9 mouse cellular contexts compared by ENCODE assay signal in genomic region chr7:100658093-100658578, GRCm38 (mm10). TPM values are rescaled to one million over a fixed set of nuclear protein-coding genes. Genes with fewer than 3 reads are reported as not detected.
DNase-seq lines count a peak whose midpoint lies in the region; ATAC-seq and TF ChIP-seq lines count a peak whose summit lies in the region.
"Had no signal": no experiment of that assay in that cellular context is flagged by ENCODE, and none has a peak within 500 bp of the region (broad histone marks: within the 10 kb centered on the region; RNA-seq: fewer than 3 reads in every experiment).

No protein-coding gene starts in this region.

- TF ChIP-seq CTCF in lung, embryonic 14.5 days (IDR thresholded peaks at IDR 0.05; ENCODE audit: low read depth) = no peak

- ATAC-seq in forebrain, embryonic 15.5 days (replicated peaks) = 0 out of 2 replicates have a peak, but pooled peaks have one; percentile 24
- ATAC-seq in lung, embryonic 14.5 days (ENCODE audit: insufficient read depth) = peak; percentile 64; the same call in 1 of the 2 replicates
- ATAC-seq in stomach, embryonic 14.5 days (ENCODE audit: insufficient number of reproducible peaks, insufficient read depth, low FRiP score, low read depth) = peak; percentile 81
- no peak for ATAC-seq in cerebellum, adult (ENCODE audit: insufficient number of reproducible peaks, low FRiP score, low TSS enrichment)

- H3K27me3 ChIP-seq in forebrain, embryonic 15.5 days = no peaks in the 10 kb centered on the region
- no peaks in the 10 kb centered on the region for H3K27me3 ChIP-seq in lung, embryonic 14.5 days (ENCODE audit: insufficient read depth, low read length)
- H3K27me3 ChIP-seq in stomach, embryonic 14.5 days (ENCODE audit: control insufficient read depth, insufficient read depth, low read length) = no peaks in the 10 kb centered on the region

- no peak overlapping the region for H3K4me3 ChIP-seq in forebrain, embryonic 15.5 days
- peak overlapping the region; percentile 15 for H3K4me3 ChIP-seq in lung, embryonic 14.5 days (ENCODE audit: low read depth, low read length)
- H3K4me3 ChIP-seq in stomach, embryonic 14.5 days (ENCODE audit: low read depth, low read length) = peak overlapping the region; percentile 7; the same call in 1 of the 2 replicates
- H3K4me3 ChIP-seq: erythroblast, embryonic 14.5 days had no signal

- WGBS in forebrain, embryonic 15.5 days = 35% methylated on average over 18 of the region's 18 CpGs
- WGBS in lung, embryonic 14.5 days = 21% methylated on average over 18 of the region's 18 CpGs
- WGBS in stomach, embryonic 14.5 days = 27% methylated on average over 18 of the region's 18 CpGs

- no peak overlapping the region for H3K27ac ChIP-seq in forebrain, embryonic 15.5 days (replicated peaks)
- 0 out of 2 replicates have a peak overlapping the region, but pooled peaks have one; percentile 24 for H3K27ac ChIP-seq in lung, embryonic 14.5 days (ENCODE audit: low read depth)
- H3K27ac ChIP-seq in stomach, embryonic 14.5 days (ENCODE audit: low read length) = no peak overlapping the region

- peaks cover 14% of the 10 kb centered on the region for H3K4me1 ChIP-seq in forebrain, embryonic 15.5 days
- H3K4me1 ChIP-seq in lung, embryonic 14.5 days (ENCODE audit: insufficient read depth) = no peaks in the 10 kb centered on the region
- peaks cover 4% of the 10 kb centered on the region; the same call in 1 of the 2 replicates for H3K4me1 ChIP-seq in stomach, embryonic 14.5 days (ENCODE audit: control insufficient read depth, insufficient read depth, low read length)

- H3K4me2 ChIP-seq in forebrain, embryonic 15.5 days (replicated peaks) = peak overlapping the region; percentile 11; the same call in 1 of the 2 replicates
- peak overlapping the region; percentile 51 for H3K4me2 ChIP-seq in lung, embryonic 14.5 days
- H3K4me2 ChIP-seq in stomach, embryonic 14.5 days (replicated peaks; ENCODE audit: low read depth, low read length) = peak overlapping the region; percentile 29

- H3K9me3 ChIP-seq in forebrain, embryonic 15.5 days = no peaks in the 10 kb centered on the region
- no peaks in the 10 kb centered on the region for H3K9me3 ChIP-seq in lung, embryonic 14.5 days (ENCODE audit: low read depth, low read length)
- H3K9me3 ChIP-seq in stomach, embryonic 14.5 days (ENCODE audit: control insufficient read depth, low read depth, low read length) = no peaks in the 10 kb centered on the region

- no peaks in the 10 kb centered on the region for H3K36me3 ChIP-seq in forebrain, embryonic 15.5 days
- H3K36me3 ChIP-seq in lung, embryonic 14.5 days (ENCODE audit: insufficient read depth) = no peaks in the 10 kb centered on the region
- no peaks in the 10 kb centered on the region for H3K36me3 ChIP-seq in stomach, embryonic 14.5 days (ENCODE audit: control insufficient read depth, insufficient read depth, low read length)

- no peak overlapping the region for H3K9ac ChIP-seq in forebrain, embryonic 15.5 days (replicated peaks)
- no peak overlapping the region for H3K9ac ChIP-seq in lung, embryonic 14.5 days
- no peak overlapping the region for H3K9ac ChIP-seq in stomach, embryonic 14.5 days (replicated peaks; ENCODE audit: low read depth, low read length)

- DNase-seq in adrenal gland, postnatal 10 days = peak; percentile 48
- no peak for DNase-seq in adrenal gland, adult 8-10 months
- DNase-seq in ES-CJ7 (ENCODE audit: low read depth, low spot score) = peak; percentile 77
- DNase-seq in kidney, adult 8-10 months = peak; percentile 43 to 57
- peak; percentile 80 for DNase-seq in lung, embryonic 14.5 days

RNA-seq across cellular contexts. Expression of gene Plekhb1, which starts 4.1 kb away (rescaled TPM):
- total RNA-seq in adrenal gland, postnatal 10 days (2021) = 1 to 10 TPM; 4.3 to 5.4 TPM
- total RNA-seq in adrenal gland, adult 8-10 months (2022) = 1 to 10 TPM; 3.9 to 6.9 (median 4.8) TPM
- polyA plus RNA-seq in forebrain, embryonic 15.5 days (2015; fragmentation: Nextera tagmentation; extraction: Ambion mirVana) = 4.7 and 6.8 TPM in 2 replicates
- polyA plus RNA-seq in lung, embryonic 14.5 days (2014; fragmentation: Nextera tagmentation; extraction: Ambion mirVana) = 17.7 TPM in 2 replicates
- 13.2 and 15.5 TPM in 2 replicates for polyA plus RNA-seq in stomach, embryonic 14.5 days (2014; fragmentation: Nextera tagmentation; extraction: Ambion mirVana)
- polyA plus RNA-seq: erythroblast, embryonic 14.5 days had no signal

RNA-seq across cellular contexts. Expression of gene Fam168a, which starts 48.3 kb away (rescaled TPM):
- total RNA-seq in adrenal gland, postnatal 10 days (2021) = 10 to 100 TPM; 46.7 to 51.2 TPM
- 10 to 100 TPM; 46.7 to 75.8 (median 55.1) TPM for total RNA-seq in adrenal gland, adult 8-10 months (2022)
- 115 and 116 TPM in 2 replicates for polyA plus RNA-seq in forebrain, embryonic 15.5 days (2015; fragmentation: Nextera tagmentation; extraction: Ambion mirVana)
- 42.8 and 47.8 TPM in 2 replicates for polyA plus RNA-seq in lung, embryonic 14.5 days (2014; fragmentation: Nextera tagmentation; extraction: Ambion mirVana)
- 59.9 and 64.8 TPM in 2 replicates for polyA plus RNA-seq in stomach, embryonic 14.5 days (2014; fragmentation: Nextera tagmentation; extraction: Ambion mirVana)

RNA-seq across cellular contexts. Expression of gene Mrpl48, which starts 50.0 kb away (rescaled TPM):
- total RNA-seq in adrenal gland, postnatal 10 days (2021) = 10 to 100 TPM; 62.5 to 73.7 TPM
- 10 to 100 TPM; 51.9 to 63.8 (median 57.9) TPM for total RNA-seq in adrenal gland, adult 8-10 months (2022)
- 74.9 and 76.3 TPM in 2 replicates for polyA plus RNA-seq in forebrain, embryonic 15.5 days (2015; fragmentation: Nextera tagmentation; extraction: Ambion mirVana)
- 77.2 and 80.8 TPM in 2 replicates for polyA plus RNA-seq in lung, embryonic 14.5 days (2014; fragmentation: Nextera tagmentation; extraction: Ambion mirVana)
- polyA plus RNA-seq in stomach, embryonic 14.5 days (2014; fragmentation: Nextera tagmentation; extraction: Ambion mirVana) = 89.8 and 94.8 TPM in 2 replicates

RNA-seq across cellular contexts. Expression of gene Rab6a, which starts 50.9 kb away (rescaled TPM):
- total RNA-seq in adrenal gland, postnatal 10 days (2021) = 10 to 100 TPM; 65.0 to 67.0 TPM
- total RNA-seq in adrenal gland, adult 8-10 months (2022) = 10 to 100 TPM; 64.3 to 76.2 (median 70.9) TPM
- 194 and 207 TPM in 2 replicates for polyA plus RNA-seq in forebrain, embryonic 15.5 days (2015; fragmentation: Nextera tagmentation; extraction: Ambion mirVana)
- 102 and 105 TPM in 2 replicates for polyA plus RNA-seq in lung, embryonic 14.5 days (2014; fragmentation: Nextera tagmentation; extraction: Ambion mirVana)
- 109 and 125 TPM in 2 replicates for polyA plus RNA-seq in stomach, embryonic 14.5 days (2014; fragmentation: Nextera tagmentation; extraction: Ambion mirVana)
